Mouse (Mus musculus): ENCODE data around the gene Lmo7.

The Lmo7 gene

DNA sequence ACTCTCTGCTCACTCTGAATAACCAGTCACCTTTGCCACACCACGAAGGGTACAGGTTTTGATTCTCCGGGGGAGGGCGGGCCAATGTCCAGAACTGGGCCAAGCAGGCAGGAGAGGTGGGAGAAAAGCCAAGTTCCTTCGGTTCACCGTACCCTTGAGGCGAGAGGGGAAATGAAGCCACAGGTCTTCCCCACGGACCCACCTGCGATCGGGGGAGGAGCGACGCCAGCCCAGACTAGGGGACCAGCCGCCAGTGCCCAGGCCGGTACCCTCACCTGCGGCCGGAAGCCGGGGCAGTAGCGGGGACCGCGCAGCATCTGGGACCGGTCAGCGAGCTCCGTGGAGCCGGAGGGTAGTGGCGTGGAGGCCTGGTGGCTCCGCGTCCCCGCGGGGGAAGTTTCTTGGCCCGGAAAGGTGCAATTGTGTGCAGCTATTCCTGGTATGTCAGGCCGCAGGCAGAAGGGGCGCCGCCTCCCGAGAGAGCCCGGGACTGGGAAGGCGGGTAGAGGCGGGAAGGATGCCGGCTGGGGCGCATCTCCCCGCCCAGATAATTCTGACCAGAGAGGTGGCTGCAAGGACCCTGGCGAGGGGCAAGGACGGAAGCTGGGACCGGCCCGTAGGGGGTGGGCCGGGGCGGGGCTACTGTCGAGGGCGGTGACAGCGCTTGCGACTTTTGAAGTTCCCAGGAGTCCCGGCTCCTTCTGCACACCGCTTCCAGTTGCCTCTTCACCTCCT, at the start of gene Lmo7, which contains the start of gene Gm9922:
TSS of gene Lmo7 (plus strand) at position 721 of the 735 bp plus-strand sequence.
TSS of gene Gm9922 (minus strand) at position 578 of the 735 bp plus-strand sequence.
- peak; percentile 23 to 24 for DNase-seq

DNA sequence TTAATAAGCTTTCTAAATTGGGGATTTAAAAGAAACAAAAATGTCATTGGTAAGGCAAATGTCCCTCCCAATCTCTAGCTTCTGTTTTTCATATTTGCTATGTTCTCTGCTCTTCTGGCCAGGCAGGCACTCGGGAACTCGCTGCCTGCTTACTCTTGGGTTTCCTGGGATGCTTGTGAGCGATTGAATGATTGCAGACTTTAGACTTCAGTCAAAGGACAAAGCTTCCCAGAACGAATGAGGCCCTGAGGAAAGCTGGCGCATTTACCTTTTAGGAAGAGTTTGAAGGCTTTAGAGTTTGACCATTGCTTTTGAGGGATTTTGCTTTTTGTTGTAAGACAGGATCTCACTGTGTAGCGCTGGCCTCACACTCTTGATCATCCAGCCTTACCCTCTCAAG, 42.1 kb upstream of the Lmo7 start:
- no peak for DNase-seq

DNA sequence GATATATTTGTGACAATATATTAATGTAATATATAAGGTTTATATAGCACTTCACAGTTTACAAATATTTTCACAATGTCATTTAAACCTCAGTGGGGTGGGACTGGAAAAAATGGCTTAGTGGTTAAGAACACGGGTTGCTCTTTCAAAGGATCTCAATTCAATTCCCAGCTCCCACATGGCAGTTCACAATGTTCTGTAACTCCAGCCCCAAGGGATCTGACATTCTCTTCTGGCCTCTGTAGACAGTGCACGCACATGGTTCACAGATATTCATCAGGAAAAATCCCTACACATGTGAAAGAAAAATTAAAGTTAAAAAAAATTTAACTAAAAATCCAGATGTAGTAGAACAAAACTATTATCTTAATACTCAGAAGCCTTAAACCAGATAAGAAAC, 41.4 kb upstream of the Lmo7 start:
- DNase-seq, result no peak

DNA sequence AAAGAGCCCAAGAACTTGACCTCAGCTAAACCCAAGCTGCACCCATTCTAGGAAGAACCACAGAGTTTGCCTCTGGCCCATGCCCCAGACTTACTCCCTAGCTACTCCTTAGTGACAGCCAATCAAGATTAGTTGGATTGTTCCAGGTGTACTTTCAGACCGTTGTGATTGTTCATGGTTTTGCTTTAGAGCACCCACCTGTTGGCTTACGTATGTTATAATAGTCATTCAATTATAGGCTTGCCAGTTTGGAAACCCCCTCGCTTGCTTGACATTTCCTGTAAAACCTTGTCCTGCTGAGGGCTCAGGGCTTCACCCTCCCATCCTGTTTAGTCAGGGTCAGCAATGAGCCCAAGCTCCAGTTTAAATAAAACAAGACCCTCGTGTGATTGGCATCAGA, 25.3 kb upstream of the Lmo7 start:
- no peak for DNase-seq

DNA sequence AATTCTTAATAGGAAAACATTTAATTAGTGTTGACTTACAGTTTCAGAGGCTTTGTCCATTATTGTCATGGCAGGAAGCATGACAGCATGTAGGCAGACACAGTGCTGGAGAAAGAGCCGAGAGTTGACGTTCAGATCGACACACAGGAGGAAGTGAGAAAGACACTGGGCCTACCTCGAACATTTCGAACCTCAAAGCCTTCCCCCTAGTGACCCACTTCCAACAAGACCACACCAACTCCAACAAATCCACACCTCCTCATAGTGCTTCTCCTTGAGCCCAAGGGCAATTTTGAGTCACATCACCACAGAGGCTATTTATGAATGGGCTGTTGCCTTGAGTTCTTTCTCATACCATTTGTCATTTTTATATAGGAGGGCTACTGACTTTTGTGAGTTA, 22.7 kb upstream of the Lmo7 start:
- DNase-seq, result no peak

DNA sequence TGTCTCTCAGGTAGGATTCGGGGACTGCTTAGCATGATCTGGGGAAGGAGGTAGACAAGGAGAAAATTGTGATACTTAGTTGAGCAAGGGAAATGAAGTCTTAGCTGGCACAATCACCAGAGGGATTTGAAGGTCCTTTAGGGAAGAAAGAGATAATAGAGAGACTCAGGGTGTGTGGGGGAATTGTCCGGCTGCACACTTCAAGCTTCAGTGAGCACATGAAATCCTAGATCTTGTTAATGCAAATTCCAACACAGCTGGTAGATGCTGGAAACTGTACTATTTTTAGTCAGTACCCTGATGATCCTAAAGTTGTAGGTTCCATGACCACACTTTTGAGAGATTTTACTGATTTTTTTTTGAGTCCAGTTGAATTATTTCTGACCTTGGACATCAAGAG, 15.3 kb upstream of the Lmo7 start:
- DNase-seq, result no peak

DNA sequence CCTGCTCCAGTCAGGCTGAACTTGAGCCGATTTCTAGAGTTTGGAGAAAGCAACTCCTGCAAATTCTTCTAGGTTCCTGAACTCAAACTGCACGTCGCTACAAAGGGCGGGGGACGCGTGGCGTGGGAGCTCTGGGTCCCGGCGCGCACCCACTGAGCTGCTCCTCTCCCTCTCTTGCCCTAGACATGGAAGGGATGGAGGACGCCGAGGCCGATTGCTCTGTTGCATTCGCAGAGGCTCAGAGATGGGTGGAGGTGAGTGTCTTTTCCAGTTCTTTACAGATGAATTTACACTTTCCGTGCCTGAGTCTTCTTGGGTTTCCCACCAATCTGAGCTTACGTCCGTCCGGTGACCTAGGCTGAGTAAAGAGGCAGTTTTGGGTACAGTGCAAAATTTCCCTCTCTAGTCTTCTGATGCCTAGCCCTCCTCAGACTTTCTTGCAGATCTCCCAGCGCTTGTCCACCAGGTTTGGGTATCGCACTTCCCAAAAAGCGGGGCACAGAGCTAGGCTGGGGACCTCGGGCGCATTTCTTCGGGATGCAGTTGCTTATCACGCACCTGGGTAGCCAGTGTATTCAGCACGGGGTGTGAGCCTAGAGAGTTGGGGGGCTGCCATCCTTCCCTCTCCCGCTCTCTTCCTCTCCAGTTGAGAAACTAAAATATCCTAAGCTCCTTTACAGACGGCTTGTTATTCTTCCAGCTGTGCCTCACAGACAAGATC, 375 bp downstream of the Lmo7 start:
- peak in 1 of 2 experiments; percentile 8 for DNase-seq

DNA sequence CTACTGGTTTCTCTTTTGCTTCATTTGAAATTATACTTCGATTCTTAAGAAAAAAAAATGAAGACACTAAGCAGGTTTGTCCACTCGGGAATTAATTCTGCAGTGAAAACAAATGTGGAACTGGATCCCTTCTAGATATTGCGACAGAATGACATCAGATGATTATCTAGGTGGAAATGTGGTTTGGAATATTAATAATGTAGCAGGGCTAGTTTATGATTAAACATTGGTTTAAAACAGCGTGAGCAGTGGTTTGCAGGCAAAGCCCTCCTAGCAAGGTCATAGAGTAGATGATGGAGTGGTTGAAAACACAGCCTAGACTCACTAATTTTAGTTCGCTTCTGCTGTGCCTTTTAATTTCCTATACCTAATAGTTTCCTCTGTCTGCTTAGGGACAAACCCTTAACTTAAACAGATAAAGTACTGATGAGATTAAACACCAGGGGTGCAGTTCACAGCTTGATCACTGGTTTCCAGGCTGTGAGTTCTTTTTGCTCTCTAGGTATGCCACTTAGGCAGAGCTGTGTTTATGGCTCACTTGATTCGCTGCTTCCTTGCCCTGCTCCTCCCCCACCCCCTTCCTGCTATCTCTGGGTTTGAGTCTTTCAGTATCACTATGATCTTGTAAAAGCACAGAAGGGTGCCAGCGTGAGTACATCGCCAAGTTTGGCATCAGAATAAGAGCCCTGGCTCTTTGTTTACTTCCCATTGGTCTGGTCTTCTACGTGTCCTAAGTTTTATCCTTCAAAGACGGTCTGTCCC, 4.0 kb downstream of the Lmo7 start:
- no peak for DNase-seq

DNA sequence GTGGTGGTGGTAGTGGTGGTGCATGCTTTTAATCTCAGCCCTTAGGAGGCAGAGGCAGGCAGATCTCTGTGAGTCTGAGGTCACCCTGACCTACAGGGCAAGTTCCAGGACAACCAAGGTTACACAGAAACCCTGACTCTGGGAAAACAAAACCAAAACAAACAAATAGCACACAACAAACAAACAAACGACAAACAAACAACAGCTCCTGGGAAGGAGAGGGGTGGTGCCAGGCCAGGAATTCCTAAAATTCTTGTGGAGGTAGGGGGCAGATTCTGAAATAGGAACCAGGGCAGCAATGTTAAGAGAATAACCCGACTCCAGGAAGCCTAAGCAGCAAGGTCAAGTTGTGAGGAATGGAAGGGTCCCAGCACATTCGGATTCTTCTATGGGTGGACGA, 7.7 kb downstream of the Lmo7 start:
- no peak for DNase-seq

DNA sequence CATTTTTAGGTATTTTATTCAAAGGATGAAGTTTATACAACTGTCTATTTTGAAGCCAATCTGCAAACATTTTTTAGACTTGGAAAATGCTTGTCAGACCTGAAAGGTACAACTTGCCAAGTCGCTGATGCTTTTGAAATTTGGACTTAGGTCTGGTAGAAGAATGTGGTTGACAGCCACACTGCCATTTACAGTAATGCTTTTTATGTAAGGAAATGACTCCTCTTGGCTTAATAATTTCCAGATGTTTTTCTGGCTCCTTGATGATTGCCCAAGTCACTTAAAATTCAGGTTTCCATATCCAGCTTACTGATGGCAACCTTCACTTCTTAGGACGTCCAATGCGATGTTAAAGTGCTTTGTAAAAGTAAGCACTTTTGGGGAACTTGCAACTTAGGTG, 16.9 kb downstream of the Lmo7 start:
- DNase-seq, result no peak

DNA sequence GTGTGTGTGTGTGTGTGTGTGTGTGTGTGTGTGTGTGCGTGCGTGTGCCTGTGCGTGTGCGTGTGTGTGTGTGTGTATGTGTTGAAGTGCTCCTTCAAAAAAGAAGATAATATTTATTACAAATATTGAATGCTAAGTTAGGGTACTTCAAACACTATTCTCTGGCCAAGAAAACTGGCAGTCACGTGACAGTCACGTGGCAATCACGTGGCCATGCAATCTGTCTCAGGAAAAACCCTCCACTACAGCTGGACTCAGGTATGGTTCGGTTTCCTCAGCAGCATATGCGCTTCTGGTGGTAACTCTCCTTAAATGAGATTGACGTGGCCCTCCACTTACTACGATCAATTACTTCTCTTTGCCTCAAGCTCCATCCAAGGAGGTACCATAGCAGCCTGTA, 18.1 kb downstream of the Lmo7 start:
- no peak for DNase-seq

DNA sequence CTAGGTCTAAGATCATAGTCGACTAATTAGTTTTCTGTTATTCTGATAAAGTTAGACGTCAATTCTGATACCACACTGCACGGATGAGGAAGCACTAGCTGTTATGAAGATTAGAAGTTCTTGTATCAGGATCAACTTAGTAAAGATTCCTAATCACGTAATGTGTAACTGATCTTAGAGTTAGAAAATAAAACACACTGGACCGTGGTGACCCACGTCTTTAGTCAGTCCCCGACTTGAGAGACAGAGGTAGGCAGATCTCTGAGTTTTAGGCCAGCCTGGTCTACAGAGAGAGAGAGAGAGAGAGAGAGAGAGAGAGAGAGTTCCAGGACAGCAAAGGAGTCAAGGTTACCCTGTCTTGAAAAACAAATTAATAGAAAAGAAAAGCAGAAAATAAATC, 18.7 kb downstream of the Lmo7 start:
- no peak for DNase-seq

DNA sequence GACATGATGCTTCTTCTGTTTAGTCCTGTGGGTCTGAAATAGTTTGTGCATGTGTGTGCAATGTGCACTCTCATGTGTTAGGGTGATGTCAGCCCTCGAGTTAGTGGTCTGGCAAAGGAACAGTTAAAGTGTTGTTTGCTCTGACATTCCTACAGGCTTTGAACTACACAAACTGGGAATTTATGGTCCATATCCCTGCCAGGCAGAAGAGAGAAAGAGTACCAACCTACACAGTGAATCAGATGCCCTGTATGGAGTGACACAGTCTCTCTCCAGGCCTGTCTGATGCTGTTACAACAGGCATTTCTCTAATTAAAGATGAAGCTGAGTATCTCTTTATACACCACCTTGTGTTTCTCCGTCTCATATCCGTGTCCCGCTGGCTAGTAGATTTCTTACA, 21.2 kb downstream of the Lmo7 start:
- DNase-seq, result no peak

DNA sequence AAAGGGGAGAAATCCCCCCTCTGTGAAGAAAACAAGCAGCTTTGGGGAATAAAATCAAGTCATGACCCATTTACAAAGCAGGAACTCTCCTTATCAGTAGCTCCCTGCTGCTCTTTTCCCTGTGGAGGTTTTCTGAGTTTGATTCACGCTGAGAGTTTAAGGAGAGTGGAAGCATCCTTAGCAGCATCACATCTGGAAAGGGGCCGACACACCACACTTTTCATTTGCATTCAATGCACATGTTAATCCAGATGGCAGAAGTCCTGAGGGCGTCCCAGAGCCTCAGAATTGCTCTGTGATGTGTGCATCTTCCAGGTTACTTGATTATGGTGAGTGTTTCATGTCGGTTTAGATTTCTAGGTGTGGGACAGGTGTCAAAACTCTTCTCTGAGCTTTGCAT, 25.7 kb downstream of the Lmo7 start:
- no peak for DNase-seq

DNA sequence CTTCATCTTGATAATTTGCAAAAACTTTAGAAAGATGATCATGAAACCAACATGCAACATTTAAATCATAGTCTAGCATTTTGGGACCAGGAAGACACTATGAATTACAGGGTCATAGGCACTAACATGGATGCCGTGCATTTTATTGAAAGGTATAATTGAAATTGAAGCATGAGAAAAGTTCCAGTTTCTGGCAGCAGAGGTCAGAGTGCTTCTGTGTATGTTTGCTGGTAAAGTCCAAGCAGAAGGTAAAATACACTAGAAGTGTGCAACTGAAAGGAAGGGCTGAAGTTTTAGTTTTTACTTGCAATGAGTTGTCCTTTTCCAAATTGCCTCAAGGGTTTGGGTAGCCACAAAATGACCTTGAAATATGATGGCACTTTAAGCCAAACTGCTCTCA, 32.5 kb downstream of the Lmo7 start:
- no peak for DNase-seq

DNA sequence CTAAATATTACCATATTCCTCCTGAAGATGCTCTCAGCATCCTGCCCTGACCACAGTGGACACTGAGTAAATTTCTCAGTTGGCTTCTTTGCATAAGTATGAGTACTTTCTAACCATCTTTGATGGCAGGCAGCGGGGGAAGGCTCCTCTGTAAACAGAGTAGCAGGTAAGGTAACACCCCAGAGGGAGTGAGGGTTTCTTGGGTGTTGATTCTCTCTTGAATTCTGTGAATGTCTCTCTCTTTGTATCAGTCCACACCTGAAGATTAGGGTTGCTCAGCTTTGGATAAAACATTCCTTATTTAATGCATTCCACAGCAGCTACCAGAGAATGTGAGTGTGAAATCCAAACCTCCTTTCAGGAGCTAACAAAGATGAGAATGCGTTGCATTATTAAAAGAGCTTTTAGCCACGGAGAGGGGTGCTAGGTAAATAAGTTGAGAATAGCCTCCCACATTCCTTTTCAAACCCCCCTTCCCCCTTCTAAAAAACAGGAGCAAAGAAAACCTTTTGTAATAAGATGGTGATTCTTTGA, 34.1 kb downstream of the Lmo7 start:
- no peak for DNase-seq

DNA sequence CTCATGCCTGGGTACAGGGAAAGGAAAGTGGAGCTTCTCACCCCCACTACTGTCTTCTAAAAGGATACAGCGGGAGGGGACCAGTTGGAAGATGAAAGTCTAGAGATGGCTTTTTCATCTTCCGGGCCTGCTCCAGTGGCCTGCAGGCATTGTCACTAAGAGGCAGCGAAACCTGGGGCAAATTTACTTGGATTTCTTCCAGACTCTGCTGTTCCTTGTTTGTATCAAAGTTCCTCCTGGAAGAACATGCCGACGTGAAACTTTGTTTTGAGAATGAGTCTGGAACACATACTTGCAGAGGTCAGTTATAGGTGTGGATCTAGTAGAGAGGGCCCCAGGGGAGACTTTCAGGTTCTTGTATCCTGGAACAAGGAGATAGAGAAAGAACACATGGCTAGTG, 41.6 kb downstream of the Lmo7 start:
- DNase-seq, result no peak

DNA sequence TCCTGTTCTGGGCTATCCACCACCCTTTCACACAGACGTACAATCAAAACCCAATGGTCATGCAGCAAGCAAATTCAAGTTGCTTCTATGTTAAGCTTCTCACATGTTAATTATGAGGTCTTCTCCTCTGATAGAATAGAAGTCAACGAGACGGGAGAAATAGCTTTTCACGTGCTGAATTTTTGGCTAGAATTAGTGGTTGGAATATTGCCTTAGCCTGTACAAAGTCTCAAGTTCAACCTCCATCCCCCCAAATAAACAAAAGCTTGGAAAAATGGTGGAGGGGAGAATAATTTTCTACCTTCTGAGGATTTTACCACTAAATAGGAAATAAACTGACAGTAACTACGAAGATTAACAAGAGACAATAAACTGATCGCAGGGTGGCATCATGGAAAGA, 42.0 kb downstream of the Lmo7 start:
- DNase-seq, result no peak

DNA sequence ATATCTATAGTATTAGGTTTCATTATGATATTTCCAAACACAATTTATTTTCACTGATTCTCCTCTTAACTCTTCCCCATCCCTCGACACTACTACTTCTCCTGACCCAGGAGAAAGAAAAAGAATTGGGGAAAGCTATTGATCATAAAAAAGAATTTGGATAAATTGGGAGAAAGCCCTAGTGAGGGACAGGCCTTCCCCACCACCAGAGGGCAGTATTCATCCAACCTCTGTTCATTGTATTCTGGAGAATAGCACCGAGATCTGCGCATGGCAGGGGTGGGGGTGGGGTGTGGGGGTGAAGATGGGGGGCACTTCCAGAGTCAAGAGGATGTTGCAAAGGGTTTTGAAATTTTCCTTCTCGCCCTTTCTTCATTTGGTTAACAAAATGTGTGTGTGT, 44.9 kb downstream of the Lmo7 start:
- DNase-seq, result no peak

DNA sequence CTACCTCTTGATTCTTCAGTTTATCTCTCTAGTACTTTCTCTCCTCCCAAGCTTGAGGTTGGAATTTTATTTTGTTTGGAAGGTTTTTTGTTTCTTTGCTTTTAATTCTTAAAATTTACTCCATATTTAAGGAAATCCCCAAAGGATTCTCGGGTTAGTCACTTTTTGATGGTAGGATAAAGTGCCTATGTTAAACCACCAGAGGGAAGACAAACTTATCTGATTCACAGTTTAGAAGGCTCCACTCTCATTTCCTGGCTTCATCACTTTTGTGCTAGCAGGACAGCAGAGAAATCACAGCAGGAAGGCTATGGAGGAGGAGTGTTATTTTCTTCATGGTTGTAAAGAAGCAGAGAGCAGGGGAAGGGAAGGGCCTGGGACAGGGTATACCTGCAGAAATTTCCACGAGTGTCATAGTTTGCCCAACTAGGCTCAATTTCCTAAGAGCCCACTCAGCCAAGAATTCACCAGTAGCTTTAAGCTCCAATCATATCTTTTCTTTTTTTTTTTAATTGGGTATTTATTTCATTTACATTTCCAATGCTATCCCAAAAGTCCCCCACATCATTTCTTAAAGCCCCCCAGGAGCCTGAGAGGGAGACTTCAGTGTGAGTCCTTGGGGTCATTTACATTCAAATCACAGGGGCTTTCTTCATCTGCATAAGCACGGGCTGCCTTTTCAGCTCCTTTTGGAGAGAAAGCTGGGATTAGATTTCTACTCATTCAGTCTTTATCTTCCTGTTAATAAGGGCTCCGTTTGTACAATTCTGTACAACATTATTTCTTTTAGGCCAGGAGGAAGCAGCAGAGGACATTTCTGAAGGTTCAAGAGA, 46.8 kb downstream of the Lmo7 start:
- no peak for DNase-seq

DNA sequence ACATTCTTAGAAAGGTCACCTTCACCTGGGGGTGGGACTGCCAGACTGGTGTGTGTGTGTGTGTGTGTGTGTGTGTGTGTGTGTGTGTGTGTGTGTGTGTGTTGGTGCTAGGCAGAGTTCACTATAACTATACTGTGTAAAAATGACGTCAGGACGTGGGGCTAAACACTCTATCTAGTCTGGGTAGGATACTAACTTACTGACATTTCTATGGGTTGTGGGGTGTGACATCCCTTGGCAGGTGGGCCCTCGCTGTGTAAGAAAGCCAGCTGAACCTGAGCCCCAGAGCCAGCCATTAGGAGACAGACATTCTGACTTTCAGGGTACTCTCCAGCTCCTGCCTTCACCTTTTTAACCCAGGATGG, 47.4 kb downstream of the Lmo7 start:
- DNase-seq, result no peak

DNA sequence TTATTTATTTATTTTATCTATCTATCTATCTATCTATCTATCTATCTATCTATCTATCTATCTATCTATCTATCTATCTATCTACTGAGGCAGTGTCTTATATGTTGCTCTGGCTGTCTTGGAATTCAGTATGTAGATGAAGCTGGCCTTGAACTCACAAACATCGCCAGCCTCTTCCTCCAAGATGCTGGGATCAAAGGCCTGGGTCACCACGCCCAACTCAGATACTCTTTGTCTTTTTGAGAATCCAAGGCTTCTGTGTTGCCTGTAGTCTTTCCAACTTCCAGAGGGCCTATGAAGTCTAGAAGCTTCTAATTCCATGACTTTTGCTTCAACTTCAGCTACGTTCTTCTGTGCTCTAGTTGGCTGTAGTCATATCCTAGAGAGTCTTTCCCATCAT, 48.7 kb downstream of the Lmo7 start:
- DNase-seq, result no peak

DNA sequence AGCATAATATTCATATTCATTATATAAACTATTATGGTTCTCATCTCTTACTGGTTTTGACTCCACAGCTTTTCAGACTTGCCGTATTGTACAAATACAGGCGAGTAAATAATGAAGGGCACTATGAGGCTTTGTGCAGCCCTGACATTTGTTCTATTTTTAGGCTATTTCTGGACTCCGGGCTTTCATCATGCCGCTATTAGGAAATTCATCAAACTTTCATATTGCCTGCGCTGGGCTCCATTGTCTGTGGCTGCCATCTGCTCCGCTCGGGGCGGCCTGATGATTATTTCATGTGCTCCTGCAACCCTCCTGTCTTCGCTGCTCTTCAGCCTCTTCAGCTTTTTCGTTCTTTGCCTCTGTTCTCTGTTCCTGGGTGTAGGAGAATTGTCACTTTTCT, 50.3 kb downstream of the Lmo7 start:
- DNase-seq, result no peak

All from cerebellum, postnatal 36 days (tissue).